17 mouse cellular contexts compared by ENCODE assay signal in genomic region chr14:33977748-33978147, GRCm38 (mm10). TPM values are rescaled to one million over a fixed set of nuclear protein-coding genes. Genes with fewer than 3 reads are reported as not detected.
DNase-seq lines count a peak whose midpoint lies in the region; ATAC-seq and TF ChIP-seq lines count a peak whose summit lies in the region.
"Had no signal": no experiment of that assay in that cellular context is flagged by ENCODE, and none has a peak within 500 bp of the region (broad histone marks: within the 10 kb centered on the region; RNA-seq: fewer than 3 reads in every experiment).

No protein-coding gene starts in this region.

- peaks cover 7% of the 10 kb centered on the region; the same call in 1 of the 2 replicates for H3K27me3 ChIP-seq in embryonic facial prominence, embryonic 12.5 days
- H3K27me3 ChIP-seq in hindbrain, embryonic 13.5 days = peaks cover 14% of the 10 kb centered on the region
- no peaks in the 10 kb centered on the region for H3K27me3 ChIP-seq in midbrain, postnatal 0 days (ENCODE audit: insufficient read depth, low read length)

- no peaks in the 10 kb centered on the region for H3K4me1 ChIP-seq in embryonic facial prominence, embryonic 12.5 days
- peaks cover 14% of the 10 kb centered on the region for H3K4me1 ChIP-seq in hindbrain, embryonic 13.5 days (replicated peaks)
- H3K4me1 ChIP-seq in midbrain, postnatal 0 days (ENCODE audit: insufficient read depth, low read length) = no peaks in the 10 kb centered on the region
- H3K4me1 ChIP-seq: liver, embryonic 12.5 days had no signal

- no peak for TF ChIP-seq CTCF in midbrain, postnatal 0 days (IDR thresholded peaks at IDR 0.05)

- no peak overlapping the region for H3K9ac ChIP-seq in embryonic facial prominence, embryonic 12.5 days
- H3K9ac ChIP-seq in hindbrain, embryonic 13.5 days = no peak overlapping the region
- peak overlapping the region; percentile 44; the same call in 1 of the 2 replicates for H3K9ac ChIP-seq in midbrain, postnatal 0 days (replicated peaks; ENCODE audit: low read length, poor library complexity, severe bottlenecking)
- H3K9ac ChIP-seq: liver, embryonic 12.5 days had no signal

- WGBS in embryonic facial prominence, embryonic 12.5 days = 15% methylated on average over 7 of the region's 7 CpGs
- WGBS in hindbrain, embryonic 13.5 days = 33% methylated on average over 7 of the region's 7 CpGs
- 26% methylated on average over 7 of the region's 7 CpGs for WGBS in midbrain, postnatal 0 days

- ATAC-seq in embryonic facial prominence, embryonic 12.5 days (ENCODE audit: insufficient number of reproducible peaks, insufficient read depth, low FRiP score, low TSS enrichment) = no peak
- no peak for ATAC-seq in hindbrain, embryonic 13.5 days (ENCODE audit: low FRiP score)
- ATAC-seq in midbrain, postnatal 0 days (ENCODE audit: low FRiP score) = no peak
- ATAC-seq: intestine, postnatal 0 days; liver, embryonic 12.5 days had no signal

- DNase-seq in left cerebral cortex, postnatal 4 days = peak; percentile 56
- DNase-seq in left cerebral cortex, adult 18-20 months (ENCODE audit: low spot score in 2 of 2) = no peak
- peak; percentile 33 for DNase-seq in midbrain, postnatal 0 days (ENCODE audit: low spot score)
- DNase-seq in adrenal gland, adult 18-20 months (ENCODE audit: low spot score in 2 of 2) = no peak
- DNase-seq in layer of hippocampus, postnatal 10 days (ENCODE audit: low spot score in 2 of 2) = no peak
- DNase-seq: heart, adult 18-20 months; layer of hippocampus, postnatal 36 days; thymus, adult 2 months had no signal

- no peak overlapping the region for H3K4me3 ChIP-seq in embryonic facial prominence, embryonic 12.5 days
- H3K4me3 ChIP-seq in hindbrain, embryonic 13.5 days = peak overlapping the region; percentile 42; the same call in 1 of the 2 replicates
- peak overlapping the region; percentile 35 for H3K4me3 ChIP-seq in midbrain, postnatal 0 days (ENCODE audit: low read depth, low read length)

- no peaks in the 10 kb centered on the region for H3K36me3 ChIP-seq in embryonic facial prominence, embryonic 12.5 days
- no peaks in the 10 kb centered on the region for H3K36me3 ChIP-seq in hindbrain, embryonic 13.5 days
- no peaks in the 10 kb centered on the region for H3K36me3 ChIP-seq in midbrain, postnatal 0 days (ENCODE audit: insufficient read depth, low read length)
- H3K36me3 ChIP-seq: liver, embryonic 12.5 days; midbrain, embryonic 12.5 days had no signal

- intact Hi-C loops in left cerebral cortex, postnatal 4 days (cut with DNase I) = no loop called here

- H3K4me2 ChIP-seq in embryonic facial prominence, embryonic 12.5 days (replicated peaks) = 0 out of 2 replicates have a peak overlapping the region, but pooled peaks have one; percentile 68
- peak overlapping the region; percentile 79 for H3K4me2 ChIP-seq in hindbrain, embryonic 13.5 days
- H3K4me2 ChIP-seq in midbrain, postnatal 0 days (ENCODE audit: low read depth, low read length, poor library complexity, severe bottlenecking) = peak overlapping the region; percentile 55

- no peak overlapping the region for H3K27ac ChIP-seq in embryonic facial prominence, embryonic 12.5 days
- no peak overlapping the region for H3K27ac ChIP-seq in hindbrain, embryonic 13.5 days
- no peak overlapping the region for H3K27ac ChIP-seq in midbrain, postnatal 0 days (ENCODE audit: low read depth, low read length)
- H3K27ac ChIP-seq: forebrain, embryonic 13.5 days; liver, embryonic 12.5 days; midbrain, embryonic 12.5 days had no signal

- H3K9me3 ChIP-seq in embryonic facial prominence, embryonic 12.5 days = no peaks in the 10 kb centered on the region
- H3K9me3 ChIP-seq in hindbrain, embryonic 13.5 days = no peaks in the 10 kb centered on the region
- no peaks in the 10 kb centered on the region for H3K9me3 ChIP-seq in midbrain, postnatal 0 days (ENCODE audit: low read length)
- H3K9me3 ChIP-seq: forebrain, embryonic 13.5 days; liver, embryonic 12.5 days; midbrain, embryonic 12.5 days had no signal

RNA-seq across cellular contexts. Expression of gene Zfp488, which starts 0.8 kb away (rescaled TPM):
- 1 to 10 TPM; 2.3 to 2.9 TPM for total RNA-seq in left cerebral cortex, postnatal 4 days (2021)
- total RNA-seq in left cerebral cortex, adult 18-20 months (2021) = 1 to 10 TPM; 2.6 to 2.7 TPM
- 0.43 and 0.59 TPM in 2 replicates for polyA plus RNA-seq in embryonic facial prominence, embryonic 12.5 days (2016; fragmentation: Nextera tagmentation; extraction: Ambion mirVana)
- polyA plus RNA-seq in hindbrain, embryonic 13.5 days (2015; fragmentation: Nextera tagmentation; extraction: Ambion mirVana) = 0.32 and 0.41 TPM in 2 replicates
- 4.7 and 4.9 TPM in 2 replicates for total RNA-seq in midbrain, postnatal 0 days (2014; rRNA removed)
- polyA plus RNA-seq in midbrain, postnatal 0 days (2015; fragmentation: Nextera tagmentation; extraction: Ambion mirVana) = 0.80 and 0.98 TPM in 2 replicates
- not detected for total RNA-seq in adrenal gland, adult 18-20 months (2021)
- total RNA-seq in layer of hippocampus, postnatal 10 days (2021) = 1 to 10 TPM; 5.3 to 5.4 TPM
- total RNA-seq: gastrocnemius, adult 18-20 months; neutrophil, adult 5-6 weeks had no signal
- polyA plus RNA-seq: heart, postnatal 0 days; thymus, adult 2 months had no signal

RNA-seq across cellular contexts. Expression of gene Rbp3, which starts 23.9 kb away (rescaled TPM):
- total RNA-seq in left cerebral cortex, postnatal 4 days (2021) = under 1 TPM in 1 of 2 experiments, not detected in 1; 0.08 TPM
- total RNA-seq in left cerebral cortex, adult 18-20 months (2021) = not detected
- 0.05 and 0.09 TPM in 2 replicates for polyA plus RNA-seq in embryonic facial prominence, embryonic 12.5 days (2016; fragmentation: Nextera tagmentation; extraction: Ambion mirVana)
- polyA plus RNA-seq in hindbrain, embryonic 13.5 days (2015; fragmentation: Nextera tagmentation; extraction: Ambion mirVana) = not detected in 2 replicates
- total RNA-seq in midbrain, postnatal 0 days (2014; rRNA removed) = 0.16 and 0.47 TPM in 2 replicates
- polyA plus RNA-seq in midbrain, postnatal 0 days (2015; fragmentation: Nextera tagmentation; extraction: Ambion mirVana) = 0.07 and 0.31 TPM in 2 replicates
- total RNA-seq in adrenal gland, adult 18-20 months (2021) = not detected
- not detected for total RNA-seq in layer of hippocampus, postnatal 10 days (2021)
- total RNA-seq: gastrocnemius, adult 18-20 months; heart, adult 18-20 months; neutrophil, adult 5-6 weeks had no signal
- polyA plus RNA-seq: forebrain, embryonic 13.5 days; heart, postnatal 0 days; intestine, postnatal 0 days; thymus, adult 2 months had no signal

RNA-seq across cellular contexts. Expression of gene Gdf2, which starts 36.9 kb away (rescaled TPM):
- not detected for total RNA-seq in left cerebral cortex, postnatal 4 days (2021)
- total RNA-seq in left cerebral cortex, adult 18-20 months (2021) = not detected
- polyA plus RNA-seq in embryonic facial prominence, embryonic 12.5 days (2016; fragmentation: Nextera tagmentation; extraction: Ambion mirVana) = not detected in 2 replicates
- not detected in 2 replicates for polyA plus RNA-seq in hindbrain, embryonic 13.5 days (2015; fragmentation: Nextera tagmentation; extraction: Ambion mirVana)
- total RNA-seq in midbrain, postnatal 0 days (2014; rRNA removed) = 0.09 and 0.11 TPM in 2 replicates
- polyA plus RNA-seq in midbrain, postnatal 0 days (2015; fragmentation: Nextera tagmentation; extraction: Ambion mirVana) = not detected in 2 replicates
- total RNA-seq in adrenal gland, adult 18-20 months (2021) = under 1 TPM in 1 of 2 experiments, not detected in 1; 0.10 TPM
- total RNA-seq in layer of hippocampus, postnatal 10 days (2021) = not detected
- total RNA-seq: gastrocnemius, adult 18-20 months; layer of hippocampus, postnatal 36 days; neutrophil, adult 5-6 weeks had no signal
- polyA plus RNA-seq: forebrain, embryonic 13.5 days; intestine, postnatal 0 days; midbrain, embryonic 12.5 days; thymus, adult 2 months had no signal

RNA-seq across cellular contexts. Expression of gene Gm30083, which starts 37.2 kb away (rescaled TPM):
- not detected for total RNA-seq in left cerebral cortex, postnatal 4 days (2021)
- total RNA-seq in left cerebral cortex, adult 18-20 months (2021) = not detected
- not detected in 2 replicates for polyA plus RNA-seq in embryonic facial prominence, embryonic 12.5 days (2016; fragmentation: Nextera tagmentation; extraction: Ambion mirVana)
- not detected in 2 replicates for polyA plus RNA-seq in hindbrain, embryonic 13.5 days (2015; fragmentation: Nextera tagmentation; extraction: Ambion mirVana)
- not detected in 2 replicates for total RNA-seq in midbrain, postnatal 0 days (2014; rRNA removed)
- polyA plus RNA-seq in midbrain, postnatal 0 days (2015; fragmentation: Nextera tagmentation; extraction: Ambion mirVana) = not detected in 2 replicates
- not detected for total RNA-seq in adrenal gland, adult 18-20 months (2021)
- not detected for total RNA-seq in layer of hippocampus, postnatal 10 days (2021)
- total RNA-seq: gastrocnemius, adult 18-20 months; heart, adult 18-20 months; layer of hippocampus, postnatal 36 days; neutrophil, adult 5-6 weeks had no signal
- polyA plus RNA-seq: forebrain, embryonic 13.5 days; heart, postnatal 0 days; intestine, postnatal 0 days; liver, embryonic 12.5 days; midbrain, embryonic 12.5 days; thymus, adult 2 months had no signal

RNA-seq across cellular contexts. Expression of gene Gm5460, which starts 38.8 kb away (rescaled TPM):
- not detected for total RNA-seq in left cerebral cortex, postnatal 4 days (2021)
- total RNA-seq in left cerebral cortex, adult 18-20 months (2021) = not detected
- not detected in 2 replicates for polyA plus RNA-seq in embryonic facial prominence, embryonic 12.5 days (2016; fragmentation: Nextera tagmentation; extraction: Ambion mirVana)
- polyA plus RNA-seq in hindbrain, embryonic 13.5 days (2015; fragmentation: Nextera tagmentation; extraction: Ambion mirVana) = not detected in 2 replicates
- total RNA-seq in midbrain, postnatal 0 days (2014; rRNA removed) = not detected in 2 replicates
- not detected in 2 replicates for polyA plus RNA-seq in midbrain, postnatal 0 days (2015; fragmentation: Nextera tagmentation; extraction: Ambion mirVana)
- total RNA-seq in adrenal gland, adult 18-20 months (2021) = under 1 TPM; 0.26 to 0.40 TPM
- total RNA-seq in layer of hippocampus, postnatal 10 days (2021) = not detected
- total RNA-seq: gastrocnemius, adult 18-20 months; heart, adult 18-20 months; layer of hippocampus, postnatal 36 days; neutrophil, adult 5-6 weeks had no signal
- polyA plus RNA-seq: forebrain, embryonic 13.5 days; intestine, postnatal 0 days; liver, embryonic 12.5 days; midbrain, embryonic 12.5 days had no signal

Comparison
In these comparisons a context has a peak if more than half of its experiments do, and no peak if none do; other contexts are left out.
1. DNase-seq: peak in left cerebral cortex, postnatal 4 days (single experiment) and midbrain, postnatal 0 days (single experiment); none in left cerebral cortex, adult 18-20 months (0 of 2), adrenal gland, adult 18-20 months (0 of 2) and layer of hippocampus, postnatal 10 days (0 of 2).
2. Peak in every context shown above with its lines, with median percentiles within 50 percentile points of each other: H3K4me2 ChIP-seq.